Mouse (Mus musculus): Measurements from ENCODE around the gene Diaph3. TPM values are rescaled to one million over a fixed set of nuclear protein-coding genes. Genes with fewer than 3 reads are reported as not detected.

The Diaph3 gene
- polyA plus RNA-seq, 1 experiment from 2014 or later, result 9.6 TPM

GRCm38 (mm10) chr14:86861277-86861946, 279.6 kb downstream of the Diaph3 start:
- Histone ChIP-seq H3K4me3 (ENCODE audit: low read length) (no peak overlapping the region), H3K4me1 (ENCODE audit: control insufficient read depth, insufficient read depth, low read length) (no peaks in the 10 kb centered on the region), H3K27me3 (ENCODE audit: control insufficient read depth, insufficient read depth, low read length) (no peaks in the 10 kb centered on the region), H3K36me3 (ENCODE audit: control insufficient read depth, insufficient read depth) (no peaks in the 10 kb centered on the region), H3K4me2 (ENCODE audit: low read depth, low read length) (no peak overlapping the region), H3K9ac (ENCODE audit: low read length) (no peak overlapping the region), H3K9me3 (replicated peaks; ENCODE audit: control insufficient read depth, low read length) (no peaks in the 10 kb centered on the region), H3K27ac (ENCODE audit: low read length) (no peak overlapping the region)
- no peak for ATAC-seq (replicated peaks; ENCODE audit: extremely low read depth, insufficient read depth, low FRiP score)
- 85% methylated on average over 11 of the region's 11 CpGs for WGBS

- no peak overlapping the region for H3K9ac ChIP-seq (ENCODE audit: low read length)
- H3K27me3 ChIP-seq (ENCODE audit: control insufficient read depth, insufficient read depth, low read length), result no peaks in the 10 kb centered on the region
- H3K36me3 ChIP-seq (ENCODE audit: control insufficient read depth, insufficient read depth), result no peaks in the 10 kb centered on the region
- no peak overlapping the region for H3K4me2 ChIP-seq (ENCODE audit: low read depth, low read length)
- no peak for ATAC-seq (replicated peaks; ENCODE audit: extremely low read depth, insufficient read depth, low FRiP score)
- WGBS, result 67% methylated on average over 4 of the region's 4 CpGs
- H3K4me3 ChIP-seq (ENCODE audit: low read length), result no peak overlapping the region
- H3K4me1 ChIP-seq (ENCODE audit: control insufficient read depth, insufficient read depth, low read length), result no peaks in the 10 kb centered on the region
- no peak overlapping the region for H3K27ac ChIP-seq (ENCODE audit: low read length)
- no peaks in the 10 kb centered on the region for H3K9me3 ChIP-seq (replicated peaks; ENCODE audit: control insufficient read depth, low read length)
Observed at GRCm38 (mm10) chr14:86847154-86847810, 293.8 kb downstream of the Diaph3 start.

- Histone ChIP-seq H3K4me2 (ENCODE audit: low read depth, low read length) (no peak overlapping the region), H3K9me3 (replicated peaks; ENCODE audit: control insufficient read depth, low read length) (no peaks in the 10 kb centered on the region), H3K4me3 (ENCODE audit: low read length) (no peak overlapping the region), H3K9ac (ENCODE audit: low read length) (no peak overlapping the region), H3K36me3 (ENCODE audit: control insufficient read depth, insufficient read depth) (no peaks in the 10 kb centered on the region), H3K27me3 (ENCODE audit: control insufficient read depth, insufficient read depth, low read length) (no peaks in the 10 kb centered on the region), H3K4me1 (ENCODE audit: control insufficient read depth, insufficient read depth, low read length) (no peaks in the 10 kb centered on the region), H3K27ac (ENCODE audit: low read length) (no peak overlapping the region)
- ATAC-seq (replicated peaks; ENCODE audit: extremely low read depth, insufficient read depth, low FRiP score), result no peak
- WGBS, result 82% methylated on average over 3 of the region's 3 CpGs
Observed at GRCm38 (mm10) chr14:86844075-86844474, 297.0 kb downstream of the Diaph3 start.

GRCm38 (mm10) chr14:86837642-86838041, 303.4 kb downstream of the Diaph3 start:
- no peak for ATAC-seq (replicated peaks; ENCODE audit: extremely low read depth, insufficient read depth, low FRiP score)
- Histone ChIP-seq H3K36me3 (ENCODE audit: control insufficient read depth, insufficient read depth) (no peaks in the 10 kb centered on the region), H3K9me3 (replicated peaks; ENCODE audit: control insufficient read depth, low read length) (no peaks in the 10 kb centered on the region), H3K27ac (ENCODE audit: low read length) (no peak overlapping the region), H3K9ac (ENCODE audit: low read length) (no peak overlapping the region), H3K27me3 (ENCODE audit: control insufficient read depth, insufficient read depth, low read length) (no peaks in the 10 kb centered on the region), H3K4me2 (ENCODE audit: low read depth, low read length) (no peak overlapping the region), H3K4me1 (ENCODE audit: control insufficient read depth, insufficient read depth, low read length) (no peaks in the 10 kb centered on the region), H3K4me3 (ENCODE audit: low read length) (no peak overlapping the region)
- WGBS, result 69% methylated on average over 2 of the region's 2 CpGs

GRCm38 (mm10) chr14:86834851-86835250, 306.2 kb downstream of the Diaph3 start:
- H3K4me2 ChIP-seq (ENCODE audit: low read depth, low read length), result no peak overlapping the region
- no peaks in the 10 kb centered on the region for H3K4me1 ChIP-seq (ENCODE audit: control insufficient read depth, insufficient read depth, low read length)
- H3K36me3 ChIP-seq (ENCODE audit: control insufficient read depth, insufficient read depth), result no peaks in the 10 kb centered on the region
- H3K27ac ChIP-seq (ENCODE audit: low read length), result no peak overlapping the region
- WGBS, result 77% methylated on average over 2 of the region's 2 CpGs
- no peak for ATAC-seq (replicated peaks; ENCODE audit: extremely low read depth, insufficient read depth, low FRiP score)
- H3K27me3 ChIP-seq (ENCODE audit: control insufficient read depth, insufficient read depth, low read length), result no peaks in the 10 kb centered on the region
- H3K9me3 ChIP-seq (replicated peaks; ENCODE audit: control insufficient read depth, low read length), result no peaks in the 10 kb centered on the region
- H3K4me3 ChIP-seq (ENCODE audit: low read length), result no peak overlapping the region
- no peak overlapping the region for H3K9ac ChIP-seq (ENCODE audit: low read length)

- Histone ChIP-seq H3K9ac (ENCODE audit: low read length) (no peak overlapping the region), H3K9me3 (replicated peaks; ENCODE audit: control insufficient read depth, low read length) (no peaks in the 10 kb centered on the region), H3K4me1 (ENCODE audit: control insufficient read depth, insufficient read depth, low read length) (no peaks in the 10 kb centered on the region), H3K4me3 (ENCODE audit: low read length) (no peak overlapping the region), H3K27ac (ENCODE audit: low read length) (no peak overlapping the region), H3K27me3 (ENCODE audit: control insufficient read depth, insufficient read depth, low read length) (no peaks in the 10 kb centered on the region), H3K36me3 (ENCODE audit: control insufficient read depth, insufficient read depth) (no peaks in the 10 kb centered on the region), H3K4me2 (ENCODE audit: low read depth, low read length) (no peak overlapping the region)
- WGBS, result 94% methylated on average over 6 of the region's 6 CpGs
- ATAC-seq (replicated peaks; ENCODE audit: extremely low read depth, insufficient read depth, low FRiP score), result no peak
Observed at GRCm38 (mm10) chr14:86834269-86834668, 306.8 kb downstream of the Diaph3 start.

- Histone ChIP-seq H3K9ac (ENCODE audit: low read length) (no peak overlapping the region), H3K27ac (ENCODE audit: low read length) (no peak overlapping the region), H3K9me3 (replicated peaks; ENCODE audit: control insufficient read depth, low read length) (no peaks in the 10 kb centered on the region), H3K4me2 (ENCODE audit: low read depth, low read length) (no peak overlapping the region), H3K4me1 (ENCODE audit: control insufficient read depth, insufficient read depth, low read length) (no peaks in the 10 kb centered on the region), H3K36me3 (ENCODE audit: control insufficient read depth, insufficient read depth) (no peaks in the 10 kb centered on the region), H3K27me3 (ENCODE audit: control insufficient read depth, insufficient read depth, low read length) (no peaks in the 10 kb centered on the region), H3K4me3 (ENCODE audit: low read length) (no peak overlapping the region)
- no peak for ATAC-seq (replicated peaks; ENCODE audit: extremely low read depth, insufficient read depth, low FRiP score)
- 83% methylated on average over 4 of the region's 4 CpGs for WGBS
Observed at GRCm38 (mm10) chr14:86833003-86833402, 308.0 kb downstream of the Diaph3 start.

- Histone ChIP-seq H3K27me3 (ENCODE audit: control insufficient read depth, insufficient read depth, low read length) (no peaks in the 10 kb centered on the region), H3K9me3 (replicated peaks; ENCODE audit: control insufficient read depth, low read length) (no peaks in the 10 kb centered on the region), H3K27ac (ENCODE audit: low read length) (no peak overlapping the region), H3K36me3 (ENCODE audit: control insufficient read depth, insufficient read depth) (no peaks in the 10 kb centered on the region), H3K9ac (ENCODE audit: low read length) (no peak overlapping the region), H3K4me3 (ENCODE audit: low read length) (no peak overlapping the region), H3K4me1 (ENCODE audit: control insufficient read depth, insufficient read depth, low read length) (no peaks in the 10 kb centered on the region), H3K4me2 (ENCODE audit: low read depth, low read length) (no peak overlapping the region)
- 98% methylated on average over 4 of the region's 4 CpGs for WGBS
- no peak for ATAC-seq (replicated peaks; ENCODE audit: extremely low read depth, insufficient read depth, low FRiP score)
Observed at GRCm38 (mm10) chr14:86816246-86816645, 324.8 kb downstream of the Diaph3 start.

GRCm38 (mm10) chr14:86788880-86789641, 352.0 kb downstream of the Diaph3 start:
- no peak overlapping the region for H3K27ac ChIP-seq (ENCODE audit: low read length)
- ATAC-seq (replicated peaks; ENCODE audit: extremely low read depth, insufficient read depth, low FRiP score), result no peak
- no peak overlapping the region for H3K4me3 ChIP-seq (ENCODE audit: low read length)
- WGBS, result 66% methylated on average over 6 of the region's 6 CpGs
- H3K27me3 ChIP-seq (ENCODE audit: control insufficient read depth, insufficient read depth, low read length), result no peaks in the 10 kb centered on the region
- H3K4me2 ChIP-seq (ENCODE audit: low read depth, low read length), result no peak overlapping the region
- H3K9ac ChIP-seq (ENCODE audit: low read length), result no peak overlapping the region
- H3K4me1 ChIP-seq (ENCODE audit: control insufficient read depth, insufficient read depth, low read length), result peaks cover 4% of the 10 kb centered on the region; the same call in 1 of the 2 replicates
- H3K36me3 ChIP-seq (ENCODE audit: control insufficient read depth, insufficient read depth), result no peaks in the 10 kb centered on the region
- no peaks in the 10 kb centered on the region for H3K9me3 ChIP-seq (replicated peaks; ENCODE audit: control insufficient read depth, low read length)

All from heart, embryonic 16.5 days (tissue).